Comparison of ENCODE assay signal across 30 mouse cellular contexts in genomic region chr4:88345938-88346337, GRCm38 (mm10).
DNase-seq lines count a peak whose midpoint lies in the region; ATAC-seq lines count a peak whose summit lies in the region.
"Had no signal": no experiment of that assay in that cellular context is flagged by ENCODE, and none has a peak within 500 bp of the region (broad histone marks: within the 10 kb centered on the region; RNA-seq: fewer than 3 reads in every experiment).

No protein-coding gene starts in this region.

- H3K27ac ChIP-seq in midbrain, embryonic 16.5 days (ENCODE audit: low read length) = peak overlapping the region; percentile 38; the same call in 1 of the 2 replicates
- no peak overlapping the region for H3K27ac ChIP-seq in midbrain, embryonic 15.5 days
- H3K27ac ChIP-seq in limb, embryonic 10.5 days = no peak overlapping the region
- H3K27ac ChIP-seq: embryonic facial prominence, embryonic 13.5 days; hindbrain, embryonic 10.5 days; kidney, embryonic 15.5 days; liver, embryonic 13.5 days; midbrain, embryonic 12.5 days had no signal

- H3K27me3 ChIP-seq in midbrain, embryonic 16.5 days (ENCODE audit: control insufficient read depth, insufficient read depth, low read depth, low read length) = no peaks in the 10 kb centered on the region; the same call in 1 of the 2 replicates
- H3K27me3 ChIP-seq in midbrain, embryonic 15.5 days (replicated peaks) = no peaks in the 10 kb centered on the region
- no peaks in the 10 kb centered on the region for H3K27me3 ChIP-seq in limb, embryonic 10.5 days (ENCODE audit: low read depth, poor library complexity, severe bottlenecking)
- H3K27me3 ChIP-seq: CH12.LX; embryonic facial prominence, embryonic 13.5 days; kidney, embryonic 15.5 days; liver, embryonic 13.5 days; midbrain, embryonic 12.5 days; Patski had no signal

- peak; percentile 53 for DNase-seq in heart, adult 11 months
- no peak for DNase-seq in heart, adult 8-10 months (ENCODE audit: low spot score)
- peak; percentile 52 to 62 for DNase-seq in layer of hippocampus, adult 8-10 months (ENCODE audit: low spot score in 2 of 2)
- peak; percentile 47 to 55 for DNase-seq in right cerebral cortex, postnatal 10 days (ENCODE audit: low spot score in 2 of 2)
- no peak for DNase-seq in limb, embryonic 10.5 days (ENCODE audit: low spot score)
- no peak for DNase-seq in heart, postnatal 25 days (ENCODE audit: low spot score)
- DNase-seq: adrenal gland, adult 2 months; B cell, adult 2 months; cerebellum, adult 2 months; cerebellum, postnatal 25 days; embryo, embryonic 11 days; kidney, postnatal 36 days; liver, embryonic 13.5 days; lung, adult 2 months; lung, postnatal 14 days; retina, postnatal 1 day; spleen, adult 18-20 months; thymus, postnatal 14 days had no signal

- WGBS in midbrain, embryonic 16.5 days = 48% methylated on average over 8 of the region's 8 CpGs
- WGBS in midbrain, embryonic 15.5 days = 64% methylated on average over 8 of the region's 8 CpGs
- WGBS in limb, embryonic 10.5 days = 66% methylated on average over 8 of the region's 8 CpGs

- H3K4me3 ChIP-seq in midbrain, embryonic 16.5 days (ENCODE audit: low read depth, low read length) = no peak overlapping the region
- H3K4me3 ChIP-seq in midbrain, embryonic 15.5 days = no peak overlapping the region
- H3K4me3 ChIP-seq in limb, embryonic 10.5 days = no peak overlapping the region
- H3K4me3 ChIP-seq: embryonic facial prominence, embryonic 13.5 days; erythroblast, embryonic 14.5 days; hindbrain, embryonic 10.5 days; kidney, embryonic 15.5 days; liver, embryonic 13.5 days; midbrain, embryonic 12.5 days had no signal

- no peak for ATAC-seq in midbrain, embryonic 16.5 days
- ATAC-seq in midbrain, embryonic 15.5 days (replicated peaks) = no peak
- ATAC-seq: intestine, postnatal 0 days; Patski had no signal

- H3K9ac ChIP-seq in midbrain, embryonic 16.5 days (ENCODE audit: low read depth, low read length) = no peak overlapping the region
- H3K9ac ChIP-seq in midbrain, embryonic 15.5 days = no peak overlapping the region
- H3K9ac ChIP-seq: embryonic facial prominence, embryonic 13.5 days; kidney, embryonic 15.5 days; liver, embryonic 13.5 days; midbrain, embryonic 12.5 days had no signal

- intact Hi-C loops in heart, postnatal 25 days (cut with DNase I) = no loop called here

- peaks cover 29% of the 10 kb centered on the region for H3K4me1 ChIP-seq in midbrain, embryonic 16.5 days (ENCODE audit: control insufficient read depth, insufficient read depth, low read length)
- H3K4me1 ChIP-seq in midbrain, embryonic 15.5 days = peaks cover 20% of the 10 kb centered on the region
- H3K4me1 ChIP-seq in limb, embryonic 10.5 days = no peaks in the 10 kb centered on the region
- H3K4me1 ChIP-seq: embryonic facial prominence, embryonic 13.5 days; kidney, embryonic 15.5 days; liver, embryonic 13.5 days had no signal

- no peaks in the 10 kb centered on the region for H3K36me3 ChIP-seq in midbrain, embryonic 16.5 days (ENCODE audit: control insufficient read depth, insufficient read depth, low read length)
- no peaks in the 10 kb centered on the region for H3K36me3 ChIP-seq in midbrain, embryonic 15.5 days (replicated peaks)
- H3K36me3 ChIP-seq in limb, embryonic 10.5 days = no peaks in the 10 kb centered on the region
- H3K36me3 ChIP-seq: embryonic facial prominence, embryonic 13.5 days; hindbrain, embryonic 10.5 days; kidney, embryonic 15.5 days; liver, embryonic 13.5 days; midbrain, embryonic 12.5 days had no signal

- no peaks in the 10 kb centered on the region for H3K9me3 ChIP-seq in midbrain, embryonic 16.5 days (replicated peaks; ENCODE audit: control insufficient read depth, low read length, poor library complexity, severe bottlenecking)
- no peaks in the 10 kb centered on the region for H3K9me3 ChIP-seq in midbrain, embryonic 15.5 days
- no peaks in the 10 kb centered on the region for H3K9me3 ChIP-seq in limb, embryonic 10.5 days (replicated peaks)
- H3K9me3 ChIP-seq: embryonic facial prominence, embryonic 13.5 days; G1E; hindbrain, embryonic 10.5 days; kidney, embryonic 15.5 days; liver, embryonic 13.5 days; midbrain, embryonic 12.5 days had no signal

- no peak overlapping the region for H3K4me2 ChIP-seq in midbrain, embryonic 16.5 days (ENCODE audit: low read length)
- no peak overlapping the region for H3K4me2 ChIP-seq in midbrain, embryonic 15.5 days
- H3K4me2 ChIP-seq: embryonic facial prominence, embryonic 13.5 days; heart, embryonic 11.5 days; kidney, embryonic 15.5 days; liver, embryonic 13.5 days; midbrain, embryonic 12.5 days had no signal

Comparison
In these comparisons a context has a peak if more than half of its experiments do, and no peak if none do; other contexts are left out.
1. DNase-seq: peak in heart, adult 11 months (single experiment), layer of hippocampus, adult 8-10 months (2 of 2) and right cerebral cortex, postnatal 10 days (2 of 2); none in heart, adult 8-10 months (single experiment), limb, embryonic 10.5 days (single experiment) and heart, postnatal 25 days (single experiment).